ENCODE assay signal across 8 mouse cellular contexts in genomic region chr6:54228874-54229273, GRCm38 (mm10).
DNase-seq lines count a peak whose midpoint lies in the region; ATAC-seq and TF ChIP-seq lines count a peak whose summit lies in the region.

No protein-coding gene starts in this region.

- H3K9ac ChIP-seq in embryonic facial prominence, embryonic 12.5 days = no peak overlapping the region

- peak; percentile 22 for TF ChIP-seq CTCF in C2C12 (IDR thresholded peaks at IDR 0.05; ENCODE audit: control insufficient read depth, insufficient read depth, insufficient read length)
- peak; percentile 28 for TF ChIP-seq CTCF in kidney, adult 2 months (conservative IDR thresholded peaks at IDR 0.05; ENCODE audit: insufficient read depth, insufficient read length, low read depth, low read length)

- WGBS in heart, embryonic 10.5 days = 13% methylated on average over 2 of the region's 2 CpGs
- 4% methylated on average over 2 of the region's 2 CpGs for WGBS in embryonic facial prominence, embryonic 12.5 days
- WGBS in kidney, adult 2 months = 1% methylated on average over 2 of the region's 2 CpGs

- H3K4me1 ChIP-seq in heart, embryonic 10.5 days = peaks cover 9% of the 10 kb centered on the region; the same call in 1 of the 2 replicates
- peaks cover 19% of the 10 kb centered on the region for H3K4me1 ChIP-seq in embryonic facial prominence, embryonic 12.5 days
- peaks cover 17% of the 10 kb centered on the region for H3K4me1 ChIP-seq in kidney, adult 2 months (ENCODE audit: control insufficient read depth, insufficient read depth, low read length)

- H3K27me3 ChIP-seq in heart, embryonic 10.5 days (ENCODE audit: insufficient read depth, poor library complexity, severe bottlenecking) = peaks cover 23% of the 10 kb centered on the region
- no peaks in the 10 kb centered on the region for H3K27me3 ChIP-seq in C2C12 (ENCODE audit: control insufficient read depth, insufficient read depth, insufficient read length)
- H3K27me3 ChIP-seq in embryonic facial prominence, embryonic 12.5 days = 0 out of 2 replicates have a peak, but pooled peaks cover 5% of the 10 kb centered on the region
- no peaks in the 10 kb centered on the region for H3K27me3 ChIP-seq in kidney, adult 2 months (replicated peaks; ENCODE audit: control insufficient read depth, insufficient read depth, low read length)
- H3K27me3 ChIP-seq in splenic B cell, adult 2 months (ENCODE audit: control insufficient read depth, insufficient read depth, low read length, poor library complexity, severe bottlenecking) = no peaks in the 10 kb centered on the region

- no peak overlapping the region for H3ac ChIP-seq in C2C12 (ENCODE audit: control insufficient read depth, insufficient read length, low read depth)

- H3K9me3 ChIP-seq in heart, embryonic 10.5 days = no peaks in the 10 kb centered on the region
- H3K9me3 ChIP-seq in embryonic facial prominence, embryonic 12.5 days = no peaks in the 10 kb centered on the region

- H3K79me2 ChIP-seq in C2C12 (ENCODE audit: control insufficient read depth, insufficient read depth) = no peaks in the 10 kb centered on the region

- H3K4me3 ChIP-seq in heart, embryonic 10.5 days = no peak overlapping the region
- H3K4me3 ChIP-seq in C2C12 (ENCODE audit: insufficient read depth, poor library complexity, severe bottlenecking) = no peak overlapping the region
- no peak overlapping the region for H3K4me3 ChIP-seq in embryonic facial prominence, embryonic 12.5 days
- H3K4me3 ChIP-seq in kidney, adult 2 months (ENCODE audit: insufficient read depth, low read depth, low read length) = no peak overlapping the region

- H3K4me2 ChIP-seq in embryonic facial prominence, embryonic 12.5 days (replicated peaks) = no peak overlapping the region

- DNase-seq in heart, adult 8-10 months (ENCODE audit: low spot score) = peak; percentile 55
- no peak for DNase-seq in heart, embryonic 10.5 days (ENCODE audit: low spot score)
- peak; percentile 67 for DNase-seq in adrenal gland, postnatal 14 days
- DNase-seq in kidney, adult 2 months = peak; percentile 76
- DNase-seq in lung, postnatal 36 days = peak; percentile 60
- DNase-seq in splenic B cell, adult 2 months (ENCODE audit: low read depth, low spot score) = peak; percentile 71

- TF ChIP-seq POLR2A in kidney, adult 2 months (IDR thresholded peaks at IDR 0.05; ENCODE audit: low read depth, low read length) = no peak

- ATAC-seq in embryonic facial prominence, embryonic 12.5 days (ENCODE audit: insufficient number of reproducible peaks, insufficient read depth, low FRiP score, low TSS enrichment) = peak; percentile 19; the same call in 1 of the 2 replicates

- no peak overlapping the region for H3K27ac ChIP-seq in heart, embryonic 10.5 days
- H3K27ac ChIP-seq in embryonic facial prominence, embryonic 12.5 days = no peak overlapping the region
- peak overlapping the region; percentile 40; the same call in 1 of the 2 replicates for H3K27ac ChIP-seq in kidney, adult 2 months (ENCODE audit: insufficient read depth, low read depth, low read length)

- no peaks in the 10 kb centered on the region for H3K36me3 ChIP-seq in heart, embryonic 10.5 days
- H3K36me3 ChIP-seq in C2C12 (ENCODE audit: control insufficient read depth, insufficient read depth) = no peaks in the 10 kb centered on the region
- no peaks in the 10 kb centered on the region for H3K36me3 ChIP-seq in embryonic facial prominence, embryonic 12.5 days
- no peaks in the 10 kb centered on the region for H3K36me3 ChIP-seq in kidney, adult 2 months (ENCODE audit: control insufficient read depth, insufficient read depth, low read length)
- H3K36me3 ChIP-seq in splenic B cell, adult 2 months (ENCODE audit: control insufficient read depth, insufficient read depth, low read length, poor library complexity, severe bottlenecking) = no peaks in the 10 kb centered on the region

- no peaks in the 10 kb centered on the region for H3K79me3 ChIP-seq in C2C12 (ENCODE audit: low read depth)

TF ChIP-seq in C2C12, 6 proteins besides CTCF, POLR2A, EP300 and RAD21:
- no peak for TF ChIP-seq MYOG (IDR thresholded peaks at IDR 0.05; ENCODE audit: control insufficient read depth, extremely low read depth, insufficient read length)
- TF ChIP-seq MAX (IDR thresholded peaks at IDR 0.05) = no peak
- no peak for TF ChIP-seq MYOD1 (IDR thresholded peaks at IDR 0.05; ENCODE audit: control insufficient read depth, insufficient read length, low read depth)
- no peak for TF ChIP-seq CEBPB (IDR thresholded peaks at IDR 0.05; ENCODE audit: low read depth)
- no peak for TF ChIP-seq FOSL1 (IDR thresholded peaks at IDR 0.05; ENCODE audit: insufficient read depth, low read length, poor library complexity, severe bottlenecking)
- TF ChIP-seq USF1 (IDR thresholded peaks at IDR 0.05; ENCODE audit: low read depth) = no peak
TF ChIP-seq in C2C12: peak in this region for 0.
